Mouse (Mus musculus) stomach, postnatal 0 days (tissue): ENCODE results near the gene Adam30. TPM values are rescaled to one million over a fixed set of nuclear protein-coding genes. Genes with fewer than 3 reads are reported as not detected.

Experiments used
- ATAC-seq: fragments of 200-750 bp; cut with Nextera tagmentation; 2 replicates; pipeline ENCODE4 v1.8.0; 2017; ENCODE audit not compliant: low FRiP score, low TSS enrichment
- DNase-seq: peaks from one replicate; pipeline ENCODE4 v3.0.0-alpha.2; 2016; ENCODE audit warnings: low spot score
- H3K27ac ChIP-seq: fragments of 300-500 bp; sonication (generic); replicated peaks from 2 replicates; pipeline ENCODE4 v1.5.1; 2014; ENCODE audit warnings: mild to moderate bottlenecking, control low read depth
- H3K27me3 ChIP-seq: fragments of 300-500 bp; sonication (generic); 2 replicates; pipeline ENCODE4 v1.6.1; 2014; ENCODE audit warnings: low read length; ENCODE audit not compliant: control insufficient read depth, insufficient read depth
- H3K36me3 ChIP-seq: fragments of 300-500 bp; sonication (generic); 2 replicates; pipeline ENCODE4 v1.6.1; 2014; ENCODE audit warnings: low read length, mixed read lengths; ENCODE audit not compliant: control insufficient read depth, insufficient read depth
- H3K4me1 ChIP-seq: fragments of 300-500 bp; sonication (generic); replicated peaks from 2 replicates; pipeline ENCODE4 v1.6.1; 2014; ENCODE audit warnings: antibody characterized with exemption; ENCODE audit not compliant: control insufficient read depth, insufficient read depth
- H3K4me2 ChIP-seq: fragments of 300-500 bp; sonication (generic); replicated peaks from 2 replicates; pipeline ENCODE4 v1.6.1; 2014; ENCODE audit warnings: low read depth, mild to moderate bottlenecking, control low read depth, moderate library complexity
- H3K4me3 ChIP-seq: fragments of 300-500 bp; sonication (generic); 2 replicates; pipeline ENCODE4 v1.5.1; 2014; ENCODE audit warnings: low read depth, low read length, control low read depth
- H3K9ac ChIP-seq: fragments of 300-500 bp; sonication (generic); 2 replicates; pipeline ENCODE4 v1.6.1; 2014; ENCODE audit warnings: mild to moderate bottlenecking, low read length, control low read depth, mixed read lengths
- H3K9me3 ChIP-seq: fragments of 300-500 bp; sonication (generic); 2 replicates; pipeline ENCODE4 v1.6.1; 2016; ENCODE audit warnings: low read length; ENCODE audit not compliant: control insufficient read depth
- CTCF ChIP-seq: IDR thresholded peaks from 2 replicates; pipeline ENCODE4 v1.5.1; 2016; ENCODE audit warnings: antibody characterized with exemption, low read depth, mild to moderate bottlenecking, moderate library complexity
- EP300 ChIP-seq: optimal IDR thresholded peaks from 2 replicates; pipeline ENCODE3; 2016; ENCODE audit warnings: antibody characterized with exemption
- WGBS: fragments of 180-500 bp; shearing (Covaris S2); extraction: QIAGEN DNeasy Blood & Tissue Kit; methylation state at CpG from one replicate; pipeline ENCODE4 v1.1.7; 2014; 5-methylcytosine and 5-hydroxymethylcytosine counted together
- polyA plus RNA-seq: library from polyadenylated mRNA; unstranded; fragments of >200 nt; fragmentation: Nextera tagmentation; extraction: Ambion mirVana; gene quantifications from 2 replicates; pipeline ENCODE4 v1.2.1, GENCODE M21; 2015

Adam30 gene
- polyA plus RNA-seq, 1 experiment from 2014 or later = not detected

- Histone ChIP-seq H3K4me3 (no peak overlapping the region), H3K9me3 (no peaks in the 10 kb centered on the region), H3K4me1 (no peaks in the 10 kb centered on the region), H3K9ac (no peak overlapping the region), H3K27ac (0 out of 2 replicates have a peak overlapping the region, but pooled peaks have one; percentile 18), H3K36me3 (no peaks in the 10 kb centered on the region), H3K4me2 (no peak overlapping the region), H3K27me3 (no peaks in the 10 kb centered on the region)
- WGBS = 44% methylated on average over 10 of the region's 10 CpGs
- ATAC-seq (no peak), DNase-seq (no peak)
- no peak for TF ChIP-seq EP300
- TF ChIP-seq CTCF = no peak
Observed at GRCm38 (mm10) chr3:98210860-98211259, 50.4 kb downstream of the Adam30 start.

- Histone ChIP-seq H3K9me3 (no peaks in the 10 kb centered on the region), H3K9ac (no peak overlapping the region), H3K4me3 (no peak overlapping the region), H3K4me2 (no peak overlapping the region), H3K27ac (no peak overlapping the region), H3K4me1 (no peaks in the 10 kb centered on the region), H3K36me3 (no peaks in the 10 kb centered on the region), H3K27me3 (no peaks in the 10 kb centered on the region)
- TF ChIP-seq EP300 (no peak), CTCF (no peak)
- WGBS = 62% methylated on average over 7 of the region's 7 CpGs
- ATAC-seq = no peak
- DNase-seq = no peak
Observed at GRCm38 (mm10) chr3:98211301-98212081, 51.1 kb downstream of the Adam30 start.

Other genes starting within 250 kb of the Adam30 start
- 10.6 TPM in 2 replicates for gene Notch2, start 147.1 kb upstream of the Adam30 start, polyA plus RNA-seq
- gene Reg4, start 61.5 kb downstream of the Adam30 start, polyA plus RNA-seq = not detected in 2 replicates
- gene Hmgcs2, start 119.8 kb downstream of the Adam30 start, polyA plus RNA-seq = 290 and 337 TPM in 2 replicates
- 87.7 and 95.1 TPM in 2 replicates for gene Phgdh, start 179.4 kb downstream of the Adam30 start, polyA plus RNA-seq
- gene Zfp697, start 221.8 kb downstream of the Adam30 start, polyA plus RNA-seq = 1.6 and 2.1 TPM in 2 replicates